Comparison of ENCODE assay signal across 27 mouse cellular contexts in the genomic region with DNA sequence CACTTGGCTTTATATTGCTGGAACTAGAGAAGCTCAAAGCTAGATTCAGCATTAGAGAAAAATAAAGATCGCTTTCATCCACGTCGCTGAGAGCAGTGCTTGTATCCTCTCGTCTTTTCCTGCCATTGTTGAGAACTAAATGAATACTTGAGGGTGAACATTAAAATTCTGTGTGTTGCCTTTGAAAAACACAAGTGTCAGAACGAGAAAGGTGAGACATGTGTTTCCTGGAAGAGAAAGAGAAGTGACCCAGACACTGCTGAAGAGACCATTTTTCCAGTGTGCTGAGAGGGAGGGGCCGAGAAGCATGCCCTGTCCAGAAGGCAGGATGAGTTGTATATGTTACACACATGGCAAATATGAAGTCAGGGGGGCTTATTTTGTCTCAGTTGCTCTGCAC.
"Had no signal": no experiment of that assay in that cellular context is flagged by ENCODE, and none has a peak within 500 bp of the region (broad histone marks: within the 10 kb centered on the region; RNA-seq: fewer than 3 reads in every experiment).

No protein-coding gene starts in this region.

- H3K4me2 ChIP-seq: embryonic facial prominence, embryonic 12.5 days; embryonic facial prominence, embryonic 13.5 days; embryonic facial prominence, embryonic 15.5 days; forebrain, embryonic 12.5 days; forebrain, embryonic 13.5 days; forebrain, embryonic 15.5 days had no signal

- H3K4me3 ChIP-seq: embryonic facial prominence, embryonic 10.5 days; embryonic facial prominence, embryonic 12.5 days; embryonic facial prominence, embryonic 13.5 days; embryonic facial prominence, embryonic 15.5 days; erythroblast, embryonic 14.5 days; forebrain, embryonic 10.5 days; forebrain, embryonic 12.5 days; forebrain, embryonic 13.5 days; forebrain, embryonic 15.5 days; gastrocnemius, adult 2 months; heart, adult 2 months had no signal

- H3K27me3 ChIP-seq: embryonic facial prominence, embryonic 12.5 days; embryonic facial prominence, embryonic 15.5 days; forebrain, embryonic 12.5 days had no signal

- H3K4me1 ChIP-seq: embryonic facial prominence, embryonic 15.5 days had no signal

- H3K9ac ChIP-seq: embryonic facial prominence, embryonic 12.5 days; embryonic facial prominence, embryonic 13.5 days; embryonic facial prominence, embryonic 15.5 days; forebrain, embryonic 12.5 days; forebrain, embryonic 13.5 days; forebrain, embryonic 15.5 days; forebrain, postnatal 0 days had no signal

- ATAC-seq: forebrain, embryonic 13.5 days; forebrain, embryonic 14.5 days; forebrain, embryonic 15.5 days; forebrain, embryonic 16.5 days; forebrain, postnatal 0 days had no signal

- DNase-seq: cerebellum, adult 8-10 months; cerebellum, adult 9-10 months; cerebellum, adult 9-11 months; cerebellum, postnatal 10 days; cerebellum, postnatal 14 days; cerebellum, postnatal 25 days; cerebellum, postnatal 36 days; embryo, embryonic 11 days; forebrain, postnatal 0 days; gastrocnemius, adult 2 months; gastrocnemius, postnatal 10 days; gastrocnemius, postnatal 14 days; gastrocnemius, postnatal 25 days; gastrocnemius, postnatal 36 days; heart, adult 11 months; heart, adult 2 months had no signal

- H3K36me3 ChIP-seq: embryonic facial prominence, embryonic 10.5 days; embryonic facial prominence, embryonic 12.5 days; embryonic facial prominence, embryonic 13.5 days; embryonic facial prominence, embryonic 15.5 days; forebrain, embryonic 10.5 days; forebrain, embryonic 12.5 days; forebrain, embryonic 15.5 days had no signal

- H3K27ac ChIP-seq: embryonic facial prominence, embryonic 10.5 days; embryonic facial prominence, embryonic 12.5 days; embryonic facial prominence, embryonic 13.5 days; embryonic facial prominence, embryonic 15.5 days; forebrain, embryonic 10.5 days; forebrain, embryonic 12.5 days; forebrain, embryonic 13.5 days; forebrain, embryonic 15.5 days; gastrocnemius, adult 2 months; heart, adult 2 months had no signal

- H3K9me3 ChIP-seq: embryonic facial prominence, embryonic 10.5 days; embryonic facial prominence, embryonic 12.5 days; embryonic facial prominence, embryonic 13.5 days; embryonic facial prominence, embryonic 15.5 days; forebrain, embryonic 10.5 days; forebrain, embryonic 12.5 days; forebrain, embryonic 13.5 days; forebrain, embryonic 15.5 days had no signal
